Mouse (Mus musculus) erythroblast, adult 5-6 weeks (primary cell): ENCODE results near the gene Cyp3a41b. TPM values are rescaled to one million over a fixed set of nuclear protein-coding genes. Genes with fewer than 3 reads are reported as not detected.
"Not testable (repeated sequence)": the region's sequence is repeated elsewhere in the genome, so short reads cannot be mapped to it uniquely, and the experiment has no call there.

ENCODE experiments used
- ATAC-seq: replicated peaks from 2 replicates; pipeline ENCODE4 v1.8.0; 2016; ENCODE audit warnings: moderate number of reproducible peaks, mild to moderate bottlenecking, moderate TSS enrichment, inconsistent platforms; ENCODE audit not compliant: poor library complexity, low FRiP score, severe bottlenecking
- total RNA-seq, 2 experiments: library from RNA; stranded (forward) in 1 of 2; stranded (reverse) in 1 of 2; fragments of 150-400 nt in 1 of 2; fragments of 200-764, 138-1000 nt in 1 of 2; gene quantifications; 2 replicates each; pipeline versions ENCODE4 v1.2.3 to v1.2.4; 2015 to 2017; ENCODE audit warnings: low replicate concordance in 2 of 2

Gene Cyp3a41b
- not detected in 2 replicates for total RNA-seq (2015; ENCODE audit: low replicate concordance)
- not detected in 2 replicates for total RNA-seq (2017; ENCODE audit: low replicate concordance)

GRCm38 (mm10) chr5:145584630-145585029, at the start of gene Cyp3a41b:
Gene Cyp3a41b, minus strand, starts transcription at chr5:145584730.
- not testable (repeated sequence) for ATAC-seq

GRCm38 (mm10) chr5:145632286-145632685, 47.8 kb upstream of the Cyp3a41b start:
- ATAC-seq: not testable (repeated sequence)

GRCm38 (mm10) chr5:145604891-145605290, 20.4 kb upstream of the Cyp3a41b start:
- not testable (repeated sequence) for ATAC-seq

- ATAC-seq: not testable (repeated sequence)
Observed at GRCm38 (mm10) chr5:145597851-145598250, 13.3 kb upstream of the Cyp3a41b start.

- not testable (repeated sequence) for ATAC-seq
Observed at GRCm38 (mm10) chr5:145577321-145577720, 7.2 kb downstream of the Cyp3a41b start.

- ATAC-seq: not testable (repeated sequence)
Observed at GRCm38 (mm10) chr5:145575660-145576059, 8.9 kb downstream of the Cyp3a41b start.

- not testable (repeated sequence) for ATAC-seq
Observed at GRCm38 (mm10) chr5:145571922-145572321, 12.6 kb downstream of the Cyp3a41b start.

Other genes with a start within 250 kb of the Cyp3a41b start
- not detected in 2 replicates for gene Cyp3a57, start 239.5 kb downstream of the Cyp3a41b start, total RNA-seq (2015; ENCODE audit: low replicate concordance)
- not detected in 2 replicates for gene Cyp3a57, start 239.5 kb downstream of the Cyp3a41b start, total RNA-seq (2017; ENCODE audit: low replicate concordance)
- gene Cyp3a16, start 115.0 kb downstream of the Cyp3a41b start, total RNA-seq (2015; ENCODE audit: low replicate concordance): not detected in 2 replicates
- gene Cyp3a16, start 115.0 kb downstream of the Cyp3a41b start, total RNA-seq (2017; ENCODE audit: low replicate concordance): not detected in 2 replicates
- gene Cyp3a41a, start 135.4 kb upstream of the Cyp3a41b start, total RNA-seq (2015; ENCODE audit: low replicate concordance): not detected in 2 replicates
- gene Cyp3a41a, start 135.4 kb upstream of the Cyp3a41b start, total RNA-seq (2017; ENCODE audit: low replicate concordance): not detected in 2 replicates
- not detected in 2 replicates for gene Cyp3a44, start 221.1 kb upstream of the Cyp3a41b start, total RNA-seq (2015; ENCODE audit: low replicate concordance)
- gene Cyp3a44, start 221.1 kb upstream of the Cyp3a41b start, total RNA-seq (2017; ENCODE audit: low replicate concordance): not detected in 2 replicates